Mouse (Mus musculus) liver, embryonic 14.5 days (tissue): ENCODE data around the gene Spon1.

Source experiments
- CTCF ChIP-seq: IDR thresholded peaks from 2 replicates; pipeline ENCODE4 v1.5.1; 2016; ENCODE audit warnings: antibody characterized with exemption, low read depth, control low read depth
- EP300 ChIP-seq: IDR thresholded peaks from 2 replicates; pipeline ENCODE4 v1.6.1; 2016; ENCODE audit warnings: antibody characterized with exemption, low read depth

DNA sequence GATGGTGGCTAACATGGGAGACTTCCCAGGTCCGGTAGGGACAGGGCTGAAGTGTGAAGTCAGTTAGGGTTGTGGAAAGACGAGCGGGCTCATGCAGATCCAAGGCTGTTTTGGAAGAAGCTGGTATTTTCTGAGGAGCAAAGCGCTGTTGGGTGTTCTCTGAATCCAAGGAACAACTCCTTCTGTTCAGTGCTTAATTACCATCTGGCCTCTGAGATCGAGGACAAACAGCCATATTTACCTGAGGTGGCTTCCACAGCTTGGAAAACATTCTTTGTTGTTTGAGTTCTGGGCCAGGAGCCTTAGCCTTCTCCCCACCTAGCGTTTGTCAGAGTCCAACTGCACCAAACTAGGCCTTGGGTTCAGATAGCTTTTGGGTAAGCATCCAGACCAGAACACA, 58.9 kb downstream of the Spon1 start:
- TF ChIP-seq CTCF (no peak), EP300 (no peak)
